Mouse (Mus musculus) embryonic facial prominence, embryonic 13.5 days (tissue): ENCODE results near the gene Plxna3. TPM values are rescaled to one million over a fixed set of nuclear protein-coding genes. Genes with fewer than 3 reads are reported as not detected.

Source experiments
- ATAC-seq: fragments of 200-750 bp; cut with Nextera tagmentation; 2 replicates; pipeline ENCODE4 v1.8.0; 2017; ENCODE audit warnings: low read depth; ENCODE audit not compliant: insufficient number of reproducible peaks, insufficient read depth, low FRiP score, low TSS enrichment
- H3K27ac ChIP-seq: fragments of 300-500 bp; sonication (generic); 2 replicates; pipeline ENCODE4 v1.5.1; 2015; ENCODE audit warnings: moderate library complexity, mild to moderate bottlenecking, inconsistent platforms
- H3K27me3 ChIP-seq: fragments of 300-500 bp; sonication (generic); 2 replicates; pipeline ENCODE4 v1.6.1; 2015; ENCODE audit warnings: mild to moderate bottlenecking, inconsistent platforms
- H3K36me3 ChIP-seq: fragments of 300-500 bp; sonication (generic); 2 replicates; pipeline ENCODE4 v1.6.1; 2015; ENCODE audit warnings: mild to moderate bottlenecking, inconsistent platforms
- H3K4me1 ChIP-seq: fragments of 300-500 bp; sonication (generic); 2 replicates; pipeline ENCODE4 v1.6.1; 2015; ENCODE audit warnings: inconsistent platforms
- H3K4me2 ChIP-seq: fragments of 300-500 bp; sonication (generic); 2 replicates; pipeline ENCODE4 v1.6.1; 2015; ENCODE audit warnings: moderate library complexity, mild to moderate bottlenecking, inconsistent platforms
- H3K4me3 ChIP-seq: fragments of 300-500 bp; sonication (generic); 2 replicates; pipeline ENCODE4 v1.5.1; 2015; ENCODE audit warnings: mild to moderate bottlenecking, inconsistent platforms
- H3K9ac ChIP-seq: fragments of 300-500 bp; sonication (generic); 2 replicates; pipeline ENCODE4 v1.6.1; 2015; ENCODE audit warnings: mild to moderate bottlenecking, inconsistent platforms
- H3K9me3 ChIP-seq: fragments of 300-500 bp; sonication (generic); 2 replicates; pipeline ENCODE4 v1.6.1; 2016; ENCODE audit warnings: inconsistent platforms
- WGBS: fragments of 180-500 bp; shearing (Covaris S2); methylation state at CpG from one replicate; pipeline ENCODE4 v1.1.7; 2015; ENCODE audit warnings: mixed read lengths; 5-methylcytosine and 5-hydroxymethylcytosine counted together
- polyA plus RNA-seq: library from polyadenylated mRNA; unstranded; fragments of >200 nt; fragmentation: Nextera tagmentation; extraction: Ambion mirVana; gene quantifications from 2 replicates; pipeline ENCODE4 v1.2.1, GENCODE M21; 2015

The Plxna3 gene
- 21.4 and 25.1 TPM in 2 replicates for polyA plus RNA-seq

- peak within 1 kb of the TSS; percentile 52 for H3K4me3 ChIP-seq
- no peaks in the 10 kb centered on the region for H3K9me3 ChIP-seq
- WGBS: 23% methylated on average over 30 of the region's 30 CpGs
Measured at GRCm38 (mm10) chrX:74328725-74329161, at the start of gene Plxna3. TSS of gene Plxna3 (plus strand) at chrX:74329066.

DNA sequence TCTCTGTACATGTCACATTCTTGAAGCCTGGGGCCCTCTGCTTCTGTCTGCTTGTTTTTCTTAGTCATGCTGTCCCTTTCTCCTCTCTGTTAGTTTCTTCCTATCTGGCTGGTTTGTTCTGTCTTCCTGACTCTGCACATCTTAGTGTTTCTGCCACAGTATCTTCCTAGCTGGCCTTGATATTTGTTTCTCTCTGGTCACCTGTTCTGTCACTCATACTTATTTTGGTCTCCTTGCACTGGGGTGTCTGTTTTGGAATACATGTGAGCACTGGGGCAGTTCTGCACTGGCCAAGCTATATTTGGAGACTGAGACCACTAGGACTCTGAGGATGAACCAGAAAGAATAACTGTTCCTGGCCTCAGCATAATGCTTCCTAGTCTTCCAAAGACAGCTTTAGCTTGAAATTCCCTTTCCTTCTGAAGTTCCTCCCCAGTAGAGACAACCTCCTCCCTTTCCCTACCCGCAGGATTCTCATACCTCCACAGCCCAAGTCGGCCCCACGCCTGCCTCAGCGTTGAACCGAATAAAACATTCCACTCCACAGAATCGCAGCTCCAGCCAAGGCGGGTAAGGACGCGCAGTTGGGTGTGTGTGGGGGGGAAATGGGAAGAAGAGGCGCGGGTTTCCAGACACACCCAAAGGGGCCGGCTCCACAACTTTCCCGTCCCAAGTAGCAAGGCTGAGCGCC lies 47.7 kb upstream of the Plxna3 start:
- peak overlapping the region; percentile 63 for H3K4me3 ChIP-seq
- H3K4me2 ChIP-seq: peak overlapping the region; percentile 70
- no peaks in the 10 kb centered on the region for H3K36me3 ChIP-seq
- peak overlapping the region; percentile 62 for H3K9ac ChIP-seq
- H3K4me1 ChIP-seq: peaks cover 11% of the 10 kb centered on the region
- peak overlapping the region; percentile 87 for H3K27ac ChIP-seq
- WGBS: 13% methylated on average over 14 of the region's 14 CpGs
- ATAC-seq: no peak; the same call in 1 of the 2 replicates
- H3K27me3 ChIP-seq: no peaks in the 10 kb centered on the region
- H3K9me3 ChIP-seq: no peaks in the 10 kb centered on the region

More at GRCm38 (mm10) chrX:74328725-74329161, at the start of gene Plxna3:
- no peaks in the 10 kb centered on the region for H3K27me3 ChIP-seq
- peak within 1 kb of the TSS; percentile 69 for H3K4me2 ChIP-seq
- H3K36me3 ChIP-seq: peaks cover 8% of the 10 kb centered on the region; the same call in 1 of the 2 replicates
- peak within 1 kb of the TSS; percentile 84 for H3K27ac ChIP-seq
- peaks cover 19% of the 10 kb centered on the region for H3K4me1 ChIP-seq
- ATAC-seq: peak; percentile 87
- H3K9ac ChIP-seq: peak within 1 kb of the TSS; percentile 72

DNA sequence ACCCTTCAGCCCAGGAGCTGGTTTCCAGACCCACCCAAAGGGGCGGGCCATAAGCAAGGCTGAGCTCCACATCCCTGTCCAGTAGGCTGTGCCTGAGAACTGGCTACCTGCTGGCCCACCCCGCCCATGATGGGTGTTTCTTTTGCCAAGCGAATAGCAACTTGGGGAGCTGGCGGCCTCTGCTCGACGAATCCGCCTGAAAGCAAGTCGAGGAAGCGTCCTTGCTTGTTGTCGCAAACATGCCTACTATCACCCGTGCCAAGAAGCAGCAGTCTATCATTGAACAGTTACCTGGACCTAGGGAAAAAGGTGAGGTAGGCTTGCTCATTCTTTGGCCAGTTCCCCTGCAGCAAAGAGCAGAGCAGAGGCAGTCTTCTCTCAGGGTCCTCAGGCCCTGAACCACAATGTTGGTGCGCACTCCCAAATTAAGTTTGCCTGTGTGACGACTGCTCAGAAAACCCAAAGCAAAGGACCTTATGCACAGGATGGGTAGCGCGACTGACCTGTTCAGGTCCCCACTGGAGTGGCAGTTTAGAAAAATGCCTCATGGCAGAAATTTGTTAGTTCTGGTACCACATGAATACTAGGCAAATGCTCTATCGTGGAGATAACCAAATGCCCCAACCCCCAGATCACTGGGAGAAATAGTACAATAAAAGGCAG lies 47.0 kb upstream of the Plxna3 start, which contains the start of the genes Taz and Dnase1l1:
Gene Taz, plus strand, starts transcription at position 181 of the 663 bp plus-strand sequence.
Gene Dnase1l1, minus strand, starts transcription at position 606 of the 663 bp plus-strand sequence.
- Histone ChIP-seq H3K4me1 (peaks cover 11% of the 10 kb centered on the region), H3K9me3 (no peaks in the 10 kb centered on the region), H3K4me2 (peak within 1 kb of the TSS; percentile 70), H3K9ac (peak within 1 kb of the TSS; percentile 84), H3K36me3 (no peaks in the 10 kb centered on the region), H3K4me3 (peak within 1 kb of the TSS; percentile 63), H3K27ac (peak within 1 kb of the TSS; percentile 87), H3K27me3 (no peaks in the 10 kb centered on the region)
- peak; percentile 88 for ATAC-seq
- 25% methylated on average over 16 of the region's 16 CpGs for WGBS

DNA sequence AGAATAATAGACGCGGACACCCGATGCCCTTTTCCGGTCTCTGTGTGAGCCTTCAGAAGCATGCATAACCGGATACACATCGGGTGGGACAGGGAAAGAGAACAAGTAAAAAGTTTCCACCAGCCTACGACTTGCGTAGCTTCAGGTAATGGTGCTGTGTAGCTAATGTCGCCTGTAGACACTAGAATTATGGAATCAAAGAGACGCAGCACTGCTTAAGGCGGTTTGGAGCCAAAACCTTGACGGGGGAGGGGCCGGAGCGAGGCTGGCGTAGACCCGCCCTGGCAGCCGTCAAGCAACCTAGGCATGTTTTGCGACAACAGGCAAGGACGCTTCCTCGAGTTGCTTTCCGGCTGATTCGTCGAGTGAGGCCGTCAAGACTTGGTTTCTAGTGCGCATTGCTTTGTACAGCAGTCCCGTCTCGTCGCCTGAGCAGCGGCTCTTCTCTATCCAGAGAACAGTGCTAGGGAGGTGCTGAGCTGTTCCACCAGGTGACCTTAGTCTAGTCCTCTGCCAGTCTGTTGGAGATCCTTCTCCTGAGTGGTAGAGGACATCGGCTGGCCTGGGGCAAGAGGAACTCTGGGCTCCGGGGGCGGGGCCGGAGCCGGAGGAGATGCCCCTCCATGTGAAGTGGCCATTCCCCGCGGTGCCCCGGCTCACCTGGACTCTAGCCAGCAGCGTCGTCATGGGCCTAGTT lies 46.3 kb upstream of the Plxna3 start:
- 23% methylated on average over 39 of the region's 39 CpGs for WGBS
- Histone ChIP-seq H3K36me3 (no peaks in the 10 kb centered on the region), H3K9me3 (no peaks in the 10 kb centered on the region), H3K9ac (peak overlapping the region; percentile 84), H3K4me3 (peak overlapping the region; percentile 63), H3K4me2 (peak overlapping the region; percentile 70), H3K27ac (peak overlapping the region; percentile 87), H3K4me1 (peaks cover 11% of the 10 kb centered on the region), H3K27me3 (no peaks in the 10 kb centered on the region)
- peak; percentile 60; the same call in 1 of the 2 replicates for ATAC-seq

DNA sequence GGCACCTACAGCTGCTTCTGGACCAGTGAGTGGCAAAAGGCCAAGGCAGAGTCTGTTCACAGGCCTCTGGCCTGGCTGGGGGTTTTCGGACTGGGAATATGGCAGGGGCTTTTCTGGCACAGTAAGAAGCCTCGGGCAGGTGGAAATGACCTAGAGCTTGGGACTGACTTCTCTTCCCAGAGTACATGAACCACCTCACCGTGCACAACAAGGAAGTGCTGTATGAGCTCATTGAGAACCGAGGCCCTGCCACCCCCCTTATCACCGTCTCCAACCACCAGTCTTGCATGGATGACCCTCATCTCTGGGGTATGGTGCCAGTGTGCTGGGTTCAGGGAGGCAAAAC lies 45.8 kb upstream of the Plxna3 start:
- 38% methylated on average over 5 of the region's 5 CpGs for WGBS
- peaks cover 2% of the 10 kb centered on the region for H3K36me3 ChIP-seq
- H3K9me3 ChIP-seq: no peaks in the 10 kb centered on the region
- no peaks in the 10 kb centered on the region for H3K27me3 ChIP-seq
- peaks cover 11% of the 10 kb centered on the region for H3K4me1 ChIP-seq
- peak overlapping the region; percentile 63 for H3K4me3 ChIP-seq
- H3K27ac ChIP-seq: peak overlapping the region; percentile 87
- peak overlapping the region; percentile 84 for H3K9ac ChIP-seq
- no peak for ATAC-seq
- peak overlapping the region; percentile 70 for H3K4me2 ChIP-seq

- no peak overlapping the region for H3K27ac ChIP-seq
- ATAC-seq: no peak
- H3K4me1 ChIP-seq: no peaks in the 10 kb centered on the region
- H3K4me3 ChIP-seq: no peak overlapping the region
- no peak overlapping the region for H3K4me2 ChIP-seq
- H3K9ac ChIP-seq: no peak overlapping the region
- H3K36me3 ChIP-seq: peaks cover 13% of the 10 kb centered on the region
- H3K27me3 ChIP-seq: no peaks in the 10 kb centered on the region
- 74% methylated on average over 4 of the region's 4 CpGs for WGBS
- H3K9me3 ChIP-seq: no peaks in the 10 kb centered on the region
Measured at GRCm38 (mm10) chrX:74293431-74293830, 35.4 kb upstream of the Plxna3 start.

DNA sequence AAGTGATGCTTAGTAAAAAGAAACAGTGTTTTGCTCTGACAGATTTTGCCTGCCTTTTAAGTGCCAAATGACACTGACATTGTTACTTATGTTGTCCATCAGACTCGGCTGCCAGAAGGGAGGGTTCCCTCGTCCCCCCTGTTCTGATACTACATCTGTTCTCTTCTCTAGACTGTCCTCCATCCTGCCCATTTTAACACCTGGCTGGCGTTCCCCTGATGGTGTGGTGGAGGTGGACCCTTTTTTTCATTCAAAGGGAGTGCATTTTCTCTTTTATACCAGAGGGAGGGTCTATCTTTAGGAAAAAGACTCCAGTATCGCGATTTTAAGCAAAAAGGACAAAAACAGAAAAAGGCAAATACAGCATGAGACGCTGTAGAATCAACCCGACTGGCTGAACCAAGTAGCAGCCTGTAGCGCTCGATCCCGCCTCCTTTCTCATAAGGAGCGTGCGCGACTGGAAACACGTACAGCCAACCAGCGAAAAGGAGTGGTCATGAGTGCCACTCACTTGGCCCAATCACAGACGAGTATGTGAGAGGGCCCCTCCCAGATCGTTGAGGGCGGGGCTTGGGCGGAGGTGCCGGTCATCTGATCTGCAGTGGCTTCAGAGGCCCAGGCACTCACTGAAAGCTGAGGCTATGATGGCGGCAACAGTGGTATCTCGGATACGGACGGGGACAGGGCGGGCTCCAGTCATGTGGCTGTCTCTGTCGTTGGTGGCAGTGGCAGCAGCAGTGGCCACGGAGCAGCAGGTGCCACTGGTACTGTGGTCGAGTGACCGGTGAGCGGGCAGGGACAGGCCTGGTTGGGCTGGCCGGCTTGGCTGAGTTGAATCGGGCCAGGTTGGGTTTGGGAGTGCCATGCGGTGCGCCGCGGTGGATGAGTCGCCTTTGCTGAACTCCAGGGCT lies 32.1 kb upstream of the Plxna3 start, which contains the start of gene Atp6ap1:
Gene Atp6ap1, plus strand, starts transcription at position 560 of the 911 bp plus-strand sequence.
- peak within 1 kb of the TSS; percentile 82 for H3K9ac ChIP-seq
- 22% methylated on average over 37 of the region's 37 CpGs for WGBS
- peak within 1 kb of the TSS; percentile 66 for H3K4me2 ChIP-seq
- no peaks in the 10 kb centered on the region for H3K27me3 ChIP-seq
- H3K9me3 ChIP-seq: no peaks in the 10 kb centered on the region
- H3K27ac ChIP-seq: peak within 1 kb of the TSS; percentile 69
- no peaks in the 10 kb centered on the region for H3K4me1 ChIP-seq
- peak within 1 kb of the TSS; percentile 64 for H3K4me3 ChIP-seq
- H3K36me3 ChIP-seq: peaks cover 18% of the 10 kb centered on the region
- peak; percentile 95 for ATAC-seq

DNA sequence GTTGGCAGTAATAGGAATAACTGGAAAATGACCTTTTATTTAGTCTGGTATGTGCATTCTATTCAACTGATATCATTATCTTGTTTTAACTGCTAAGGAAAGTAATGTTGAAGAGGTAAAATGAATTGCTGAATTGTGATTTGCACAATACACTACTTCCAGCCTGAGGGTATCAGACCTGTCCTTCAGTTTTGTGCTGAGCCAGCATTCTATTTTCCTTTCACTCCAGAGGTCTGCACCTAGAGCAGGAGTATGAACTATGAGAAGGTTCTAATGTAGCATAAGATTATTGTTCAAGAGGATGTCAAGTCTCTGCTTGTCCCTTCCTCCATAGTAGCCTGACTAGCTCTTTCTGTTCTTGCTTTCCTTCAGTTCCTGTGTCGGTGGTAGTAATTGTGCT lies 30.5 kb upstream of the Plxna3 start:
- H3K4me1 ChIP-seq: no peaks in the 10 kb centered on the region
- H3K4me2 ChIP-seq: no peak overlapping the region
- no peak overlapping the region for H3K27ac ChIP-seq
- no peak overlapping the region for H3K4me3 ChIP-seq
- WGBS: 70% methylated on average over 1 of the region's 1 CpGs
- H3K27me3 ChIP-seq: no peaks in the 10 kb centered on the region
- no peak overlapping the region for H3K9ac ChIP-seq
- H3K9me3 ChIP-seq: no peaks in the 10 kb centered on the region
- ATAC-seq: no peak
- peaks cover 34% of the 10 kb centered on the region for H3K36me3 ChIP-seq

DNA sequence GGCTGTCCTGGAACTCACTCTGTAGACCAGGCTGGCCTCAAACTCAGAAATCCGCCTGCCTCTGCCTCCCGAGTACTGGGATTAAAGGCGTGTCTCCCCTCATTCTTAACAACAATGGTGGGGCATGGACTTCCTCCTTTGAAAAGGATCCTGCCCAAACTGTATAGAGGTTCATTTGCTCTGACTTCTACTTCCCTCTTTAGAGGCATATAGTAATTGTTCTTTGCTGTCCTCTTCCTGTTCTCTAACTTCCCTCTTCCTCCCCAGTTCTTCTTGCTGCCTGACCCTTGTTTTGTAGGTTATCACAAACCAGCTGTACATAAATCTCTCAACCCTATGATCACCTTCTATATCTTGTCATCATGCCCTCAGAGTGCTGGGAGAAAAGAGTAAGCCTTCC lies 29.1 kb upstream of the Plxna3 start:
- 83% methylated on average over 3 of the region's 3 CpGs for whole genome bisulfite sequencing
- H3K27me3 ChIP-seq: no peaks in the 10 kb centered on the region
- H3K9me3 ChIP-seq: no peaks in the 10 kb centered on the region

GRCm38 (mm10) chrX:74304867-74305700 lies 23.8 kb upstream of the Plxna3 start, which contains the start of gene Gdi1:
TSS of gene Gdi1 (plus strand) at chrX:74304998.
- WGBS: 23% methylated on average over 41 of the region's 41 CpGs
- ATAC-seq: peak; percentile 76
- peaks cover 71% of the 10 kb centered on the region for H3K36me3 ChIP-seq
- 0 out of 2 replicates have a peak, but pooled peaks cover 5% of the 10 kb centered on the region for H3K4me1 ChIP-seq
- peak within 1 kb of the TSS; percentile 67 for H3K4me2 ChIP-seq
- peak within 1 kb of the TSS; percentile 58 for H3K4me3 ChIP-seq
- H3K9ac ChIP-seq: peak within 1 kb of the TSS; percentile 81
- peak within 1 kb of the TSS; percentile 90 for H3K27ac ChIP-seq
- no peaks in the 10 kb centered on the region for H3K27me3 ChIP-seq
- H3K9me3 ChIP-seq: no peaks in the 10 kb centered on the region

More for the DNA sequence above, 29.1 kb upstream of the Plxna3 start:
- no peak overlapping the region for H3K27ac ChIP-seq
- no peak overlapping the region for H3K9ac ChIP-seq
- H3K4me1 ChIP-seq: no peaks in the 10 kb centered on the region
- H3K4me2 ChIP-seq: no peak overlapping the region
- no peak for ATAC-seq
- H3K36me3 ChIP-seq: peaks cover 42% of the 10 kb centered on the region
- H3K4me3 ChIP-seq: no peak overlapping the region
